Mouse (Mus musculus) embryonic facial prominence, embryonic 14.5 days (tissue): ENCODE measurements around the gene Ahr. TPM values are rescaled to one million over a fixed set of nuclear protein-coding genes. Genes with fewer than 3 reads are reported as not detected.

ENCODE experiments used
- ATAC-seq: fragments of 200-750 bp; cut with Nextera tagmentation; 2 replicates; pipeline ENCODE4 v1.8.0; 2017; ENCODE audit warnings: low read depth, moderate number of reproducible peaks, moderate TSS enrichment
- DNase-seq: peaks from one replicate; pipeline ENCODE4 v3.0.0-alpha.2; 2015; ENCODE audit warnings: low spot score
- H3K27ac ChIP-seq: fragments of 300-500 bp; sonication (generic); replicated peaks from 2 replicates; pipeline ENCODE4 v1.5.1; 2014; ENCODE audit warnings: low read depth, mild to moderate bottlenecking, low read length, moderate library complexity
- H3K27me3 ChIP-seq: fragments of 300-500 bp; sonication (generic); replicated peaks from 2 replicates; pipeline ENCODE4 v1.6.1; 2014; ENCODE audit warnings: low read length; ENCODE audit not compliant: control insufficient read depth, insufficient read depth
- H3K36me3 ChIP-seq: fragments of 300-500 bp; sonication (generic); 2 replicates; pipeline ENCODE4 v1.6.1; 2014; ENCODE audit warnings: low read length, mixed read lengths; ENCODE audit not compliant: control insufficient read depth, insufficient read depth
- H3K4me1 ChIP-seq: fragments of 300-500 bp; sonication (generic); 2 replicates; pipeline ENCODE4 v1.6.1; 2014; ENCODE audit warnings: antibody characterized with exemption, low read length; ENCODE audit not compliant: control insufficient read depth, insufficient read depth
- H3K4me2 ChIP-seq: fragments of 300-500 bp; sonication (generic); 2 replicates; pipeline ENCODE4 v1.6.1; 2014; ENCODE audit warnings: low read depth, mild to moderate bottlenecking, low read length, moderate library complexity, mixed read lengths
- H3K4me3 ChIP-seq: fragments of 300-500 bp; sonication (generic); 2 replicates; pipeline ENCODE4 v1.5.1; 2014; ENCODE audit warnings: low read depth, mild to moderate bottlenecking, low read length
- H3K9ac ChIP-seq: fragments of 300-500 bp; sonication (generic); 2 replicates; pipeline ENCODE4 v1.6.1; 2014; ENCODE audit warnings: low read depth, mild to moderate bottlenecking, low read length, moderate library complexity, mixed read lengths
- H3K9me3 ChIP-seq: fragments of 300-500 bp; sonication (generic); 2 replicates; pipeline ENCODE4 v1.6.1; 2016; ENCODE audit warnings: low read length; ENCODE audit not compliant: control insufficient read depth
- WGBS: fragments of 180-500 bp; shearing (Covaris S2); extraction: QIAGEN DNeasy Blood & Tissue Kit; methylation state at CpG from one replicate; pipeline ENCODE4 v1.1.7; 2014; 5-methylcytosine and 5-hydroxymethylcytosine counted together
- polyA plus RNA-seq: library from polyadenylated mRNA; unstranded; fragments of >200 nt; fragmentation: Nextera tagmentation; extraction: Ambion mirVana; gene quantifications from 2 replicates; pipeline ENCODE4 v1.2.1, GENCODE M21; 2014

The Ahr gene
- polyA plus RNA-seq, 1 experiment from 2014 or later, result 17.7 TPM

DNA sequence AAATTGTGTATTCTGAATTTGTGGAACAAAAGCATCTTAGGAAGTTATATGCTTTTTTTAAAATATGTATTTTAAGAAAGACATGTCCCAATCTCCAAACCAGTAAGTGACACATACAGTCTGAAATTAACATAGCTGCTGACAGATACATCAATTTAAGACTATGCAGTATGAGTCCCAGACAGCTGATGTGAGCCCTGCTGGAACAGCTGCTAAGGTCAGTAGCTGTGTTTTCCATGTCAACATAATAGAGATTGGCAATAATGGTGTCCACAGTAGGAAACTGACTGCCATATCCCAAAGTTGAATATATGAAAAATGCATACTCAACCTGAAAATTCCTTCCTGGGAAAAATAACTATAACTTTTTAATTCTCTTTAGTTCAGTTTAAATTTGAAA lies 15.5 kb upstream of the Ahr start:
- ATAC-seq (no peak), DNase-seq (no peak)
- no peaks in the 10 kb centered on the region for H3K27me3 ChIP-seq
- no peak overlapping the region for H3K4me2 ChIP-seq
- no peaks in the 10 kb centered on the region for H3K9me3 ChIP-seq
- H3K9ac ChIP-seq, result no peak overlapping the region
- H3K4me1 ChIP-seq, result no peaks in the 10 kb centered on the region
- no peak overlapping the region for H3K27ac ChIP-seq
- no peak overlapping the region for H3K4me3 ChIP-seq
- H3K36me3 ChIP-seq, result no peaks in the 10 kb centered on the region

DNA sequence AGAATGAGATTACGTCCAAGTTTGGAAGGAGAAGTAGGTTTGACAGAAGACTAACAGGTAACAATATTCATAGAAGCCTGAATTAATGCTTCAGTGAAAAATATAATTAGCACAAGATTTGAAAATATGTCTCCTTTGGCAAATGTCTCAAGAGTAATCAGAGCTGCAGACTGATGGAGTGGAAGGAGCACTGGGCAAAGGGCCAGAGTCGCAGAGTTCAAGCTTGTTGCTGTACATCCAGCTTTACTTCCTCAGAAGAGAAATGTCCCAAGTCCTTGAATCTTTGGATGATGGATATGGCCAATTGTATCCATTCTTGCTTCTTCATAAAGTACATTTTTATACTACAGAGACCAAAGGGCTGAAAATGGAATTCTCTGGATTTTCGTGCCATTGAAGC lies 8.0 kb upstream of the Ahr start:
- no peak for ATAC-seq
- Histone ChIP-seq H3K4me3 (no peak overlapping the region), H3K4me1 (no peaks in the 10 kb centered on the region), H3K27ac (no peak overlapping the region), H3K9ac (no peak overlapping the region), H3K27me3 (no peaks in the 10 kb centered on the region), H3K36me3 (no peaks in the 10 kb centered on the region), H3K4me2 (no peak overlapping the region), H3K9me3 (no peaks in the 10 kb centered on the region)
- DNase-seq, result peak; percentile 26
- WGBS, result 61% methylated on average over 3 of the region's 3 CpGs

DNA sequence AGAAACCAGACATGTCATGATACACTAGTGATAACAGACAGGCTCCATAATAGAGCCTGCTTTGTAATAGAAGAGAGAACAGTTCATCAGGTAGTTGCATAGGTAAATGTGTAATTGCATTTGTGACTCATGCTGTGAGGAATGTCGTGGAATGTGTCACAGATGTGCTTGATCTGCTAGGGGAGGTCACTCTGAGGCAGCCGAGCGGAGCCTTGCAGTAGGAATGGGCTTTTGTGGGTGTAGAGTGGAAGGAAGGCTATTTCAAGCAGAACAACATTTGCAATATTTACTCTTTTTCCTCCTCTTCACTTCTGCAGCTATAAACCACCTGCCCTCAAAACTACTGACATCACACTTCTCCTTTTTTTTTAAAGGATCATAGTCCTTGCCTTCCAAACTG lies 4.0 kb upstream of the Ahr start:
- DNase-seq, result no peak
- Histone ChIP-seq H3K27ac (no peak overlapping the region), H3K9me3 (no peaks in the 10 kb centered on the region), H3K27me3 (peaks cover 3% of the 10 kb centered on the region), H3K4me1 (no peaks in the 10 kb centered on the region), H3K4me3 (no peak overlapping the region), H3K9ac (no peak overlapping the region), H3K4me2 (no peak overlapping the region), H3K36me3 (no peaks in the 10 kb centered on the region)
- no peak for ATAC-seq
- WGBS, result 37% methylated on average over 3 of the region's 3 CpGs

DNA sequence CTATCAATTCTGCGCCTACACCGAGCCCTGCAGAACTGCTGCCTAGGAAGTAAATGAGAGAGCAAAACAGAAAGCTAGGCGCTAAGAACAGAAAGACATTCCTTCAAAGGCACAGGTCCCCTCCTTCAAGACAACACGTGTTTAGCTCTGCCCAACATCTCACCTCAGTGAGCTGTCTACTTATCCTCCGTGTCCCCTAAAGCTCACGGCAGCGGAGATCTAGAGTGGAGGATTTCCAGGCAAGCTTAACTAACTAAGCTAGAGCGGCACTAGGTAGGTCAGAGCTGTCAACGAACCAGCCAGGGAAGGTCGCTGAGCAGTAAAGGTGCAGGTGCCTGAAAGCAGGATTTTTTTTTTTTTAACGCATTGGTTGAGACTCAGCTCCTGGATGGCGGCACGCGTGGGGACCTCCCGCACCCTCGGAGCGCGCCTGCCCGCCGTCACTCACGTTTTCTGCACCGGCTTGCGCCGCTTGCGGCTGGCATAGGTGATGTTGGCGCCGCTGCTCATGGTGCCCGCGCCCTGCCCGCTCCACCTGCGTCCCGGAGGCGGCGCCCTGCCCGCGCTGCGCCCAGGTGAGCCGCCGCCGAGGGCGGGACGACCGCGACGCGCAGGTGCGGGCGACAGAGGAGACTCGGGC lies 604 bp downstream of the Ahr start:
- peaks cover 7% of the 10 kb centered on the region for H3K27me3 ChIP-seq
- H3K4me2 ChIP-seq, result peak overlapping the region; percentile 97
- H3K4me1 ChIP-seq, result no peaks in the 10 kb centered on the region
- H3K27ac ChIP-seq, result peak overlapping the region; percentile 67; the same call in 1 of the 2 replicates
- peak; percentile 23 for DNase-seq
- H3K9ac ChIP-seq, result peak overlapping the region; percentile 77
- peak overlapping the region; percentile 80 for H3K4me3 ChIP-seq
- no peaks in the 10 kb centered on the region for H3K36me3 ChIP-seq
- ATAC-seq, result no peak; the same call in 1 of the 2 replicates
- 2% methylated on average over 27 of the region's 49 CpGs for WGBS
- H3K9me3 ChIP-seq, result no peaks in the 10 kb centered on the region

DNA sequence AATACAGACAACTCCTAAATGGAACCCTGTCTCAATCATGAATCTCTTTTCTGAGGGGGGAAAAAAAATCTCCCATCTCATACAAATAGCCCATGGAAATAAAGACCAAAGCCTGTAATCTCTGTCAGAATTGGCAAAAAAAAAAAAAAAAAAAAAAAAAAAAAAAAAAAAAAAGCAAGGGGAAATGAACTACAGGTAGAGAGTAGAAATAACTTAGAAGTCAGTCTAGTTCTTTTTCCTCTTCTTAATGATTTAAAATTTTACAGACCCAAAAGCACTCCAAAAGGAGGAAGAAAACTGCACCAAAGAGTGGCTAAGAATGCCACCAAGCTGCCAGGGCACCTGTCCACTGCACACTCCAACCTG lies 1.1 kb downstream of the Ahr start:
- H3K9ac ChIP-seq, result peak overlapping the region; percentile 77
- no peaks in the 10 kb centered on the region for H3K9me3 ChIP-seq
- peak overlapping the region; percentile 97 for H3K4me2 ChIP-seq
- no peak for DNase-seq
- H3K27ac ChIP-seq, result peak overlapping the region; percentile 58; the same call in 1 of the 2 replicates
- H3K36me3 ChIP-seq, result no peaks in the 10 kb centered on the region
- H3K27me3 ChIP-seq, result peaks cover 7% of the 10 kb centered on the region
- no peak for ATAC-seq
- H3K4me1 ChIP-seq, result no peaks in the 10 kb centered on the region
- H3K4me3 ChIP-seq, result peak overlapping the region; percentile 80

DNA sequence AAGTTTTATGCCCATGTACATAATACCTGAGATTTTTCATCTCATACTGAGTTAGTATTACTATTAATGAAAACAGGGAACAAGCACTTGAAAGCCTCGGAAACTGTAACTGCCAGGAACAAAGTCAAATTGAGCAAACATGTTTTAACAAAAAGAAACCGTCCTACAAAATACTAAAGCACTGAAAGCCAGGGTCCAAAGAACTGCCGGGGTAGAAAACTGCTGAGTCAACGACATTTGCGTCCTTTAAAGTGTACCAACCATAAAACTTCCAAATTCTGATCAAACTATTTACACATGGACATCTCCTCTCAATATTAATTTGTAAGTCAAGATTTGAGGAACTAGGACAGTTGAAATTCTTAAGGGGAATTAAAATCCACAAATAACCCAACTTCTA lies 1.7 kb downstream of the Ahr start:
- H3K27me3 ChIP-seq, result peaks cover 7% of the 10 kb centered on the region
- no peak overlapping the region for H3K9ac ChIP-seq
- H3K4me1 ChIP-seq, result no peaks in the 10 kb centered on the region
- H3K9me3 ChIP-seq, result no peaks in the 10 kb centered on the region
- H3K4me2 ChIP-seq, result peak overlapping the region; percentile 97
- no peaks in the 10 kb centered on the region for H3K36me3 ChIP-seq
- no peak overlapping the region for H3K27ac ChIP-seq
- H3K4me3 ChIP-seq, result peak overlapping the region; percentile 80
- ATAC-seq (no peak), DNase-seq (no peak)
- WGBS, result 57% methylated on average over 5 of the region's 5 CpGs

DNA sequence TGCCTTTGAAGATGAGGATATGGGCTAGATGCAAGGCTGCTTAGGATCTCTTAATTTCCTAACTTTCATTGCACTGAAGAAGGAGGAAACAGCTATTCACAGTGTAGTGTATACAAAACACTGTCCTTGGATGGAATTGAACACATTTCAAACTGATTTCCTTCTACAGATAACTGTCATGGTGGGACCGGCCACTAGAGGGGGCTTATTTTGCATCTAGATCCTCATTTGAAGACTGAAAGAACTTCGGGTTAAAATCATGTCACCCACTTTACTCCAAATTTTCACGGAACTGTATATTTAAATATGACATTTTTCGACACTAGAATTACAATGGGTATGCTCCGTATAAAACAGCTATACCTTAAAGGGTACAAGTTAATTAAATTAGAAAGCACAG lies 2.7 kb downstream of the Ahr start:
- Histone ChIP-seq H3K27ac (no peak overlapping the region), H3K9me3 (no peaks in the 10 kb centered on the region), H3K9ac (no peak overlapping the region), H3K36me3 (no peaks in the 10 kb centered on the region), H3K27me3 (peaks cover 7% of the 10 kb centered on the region), H3K4me3 (peak overlapping the region; percentile 80), H3K4me2 (peak overlapping the region; percentile 97), H3K4me1 (no peaks in the 10 kb centered on the region)
- DNase-seq, result peak; percentile 76
- ATAC-seq, result no peak
- WGBS, result 15% methylated on average over 5 of the region's 5 CpGs

DNA sequence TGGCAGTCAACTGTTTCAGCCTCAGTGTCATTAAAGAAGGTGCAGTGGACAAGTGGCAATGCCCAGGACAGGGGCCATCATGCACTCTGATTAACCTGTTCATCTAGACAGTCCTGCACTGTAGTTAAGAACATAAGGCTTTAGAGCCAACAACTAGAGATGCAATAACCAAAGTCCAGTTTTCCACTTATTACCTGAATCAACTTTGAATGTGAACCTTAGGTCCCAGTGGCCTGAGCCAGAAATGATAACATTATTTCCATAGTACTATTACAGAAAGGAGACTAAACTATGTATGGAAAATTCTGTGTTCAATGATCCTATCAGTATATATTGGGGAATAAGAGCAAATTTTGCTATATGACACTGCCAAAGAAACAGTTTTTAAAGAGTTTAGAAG lies 4.3 kb downstream of the Ahr start:
- Histone ChIP-seq H3K4me1 (no peaks in the 10 kb centered on the region), H3K27me3 (peaks cover 7% of the 10 kb centered on the region), H3K4me2 (no peak overlapping the region), H3K9ac (no peak overlapping the region), H3K27ac (no peak overlapping the region), H3K4me3 (no peak overlapping the region), H3K9me3 (no peaks in the 10 kb centered on the region), H3K36me3 (no peaks in the 10 kb centered on the region)
- ATAC-seq (no peak), DNase-seq (no peak)

DNA sequence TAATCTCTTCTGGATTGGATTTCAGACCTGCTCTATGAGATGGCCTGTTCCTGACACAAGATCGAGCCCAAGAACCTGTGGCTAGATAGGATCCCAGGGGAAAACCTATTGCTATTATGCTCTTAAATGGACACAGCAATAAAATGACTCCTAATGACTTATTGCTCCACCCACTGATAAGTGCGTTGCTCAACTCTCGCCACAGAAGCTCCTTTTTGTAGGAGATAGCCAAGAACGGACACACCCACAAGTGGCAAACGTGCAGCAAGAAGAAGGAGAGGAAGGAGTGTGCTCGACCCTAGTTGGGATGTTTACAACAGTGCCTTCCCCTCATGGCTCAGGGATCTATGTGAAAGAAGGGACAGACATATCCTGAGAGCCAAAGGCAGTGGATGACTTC lies 7.4 kb downstream of the Ahr start:
- H3K4me1 ChIP-seq, result no peaks in the 10 kb centered on the region
- H3K4me2 ChIP-seq, result no peak overlapping the region
- no peak for DNase-seq
- no peaks in the 10 kb centered on the region for H3K9me3 ChIP-seq
- peaks cover 3% of the 10 kb centered on the region; the same call in 1 of the 2 replicates for H3K36me3 ChIP-seq
- no peaks in the 10 kb centered on the region for H3K27me3 ChIP-seq
- H3K27ac ChIP-seq, result no peak overlapping the region
- WGBS, result 77% methylated on average over 6 of the region's 6 CpGs
- no peak overlapping the region for H3K9ac ChIP-seq
- ATAC-seq, result no peak
- H3K4me3 ChIP-seq, result no peak overlapping the region
